Mouse (Mus musculus) right cerebral cortex, adult 18-20 months (tissue): ENCODE measurements around the gene Noc4l.

Experiments
- DNase-seq: peaks from one replicate; pipeline ENCODE4 v3.0.0; 2022; ENCODE audit warnings: mixed read lengths

The Noc4l gene

DNA sequence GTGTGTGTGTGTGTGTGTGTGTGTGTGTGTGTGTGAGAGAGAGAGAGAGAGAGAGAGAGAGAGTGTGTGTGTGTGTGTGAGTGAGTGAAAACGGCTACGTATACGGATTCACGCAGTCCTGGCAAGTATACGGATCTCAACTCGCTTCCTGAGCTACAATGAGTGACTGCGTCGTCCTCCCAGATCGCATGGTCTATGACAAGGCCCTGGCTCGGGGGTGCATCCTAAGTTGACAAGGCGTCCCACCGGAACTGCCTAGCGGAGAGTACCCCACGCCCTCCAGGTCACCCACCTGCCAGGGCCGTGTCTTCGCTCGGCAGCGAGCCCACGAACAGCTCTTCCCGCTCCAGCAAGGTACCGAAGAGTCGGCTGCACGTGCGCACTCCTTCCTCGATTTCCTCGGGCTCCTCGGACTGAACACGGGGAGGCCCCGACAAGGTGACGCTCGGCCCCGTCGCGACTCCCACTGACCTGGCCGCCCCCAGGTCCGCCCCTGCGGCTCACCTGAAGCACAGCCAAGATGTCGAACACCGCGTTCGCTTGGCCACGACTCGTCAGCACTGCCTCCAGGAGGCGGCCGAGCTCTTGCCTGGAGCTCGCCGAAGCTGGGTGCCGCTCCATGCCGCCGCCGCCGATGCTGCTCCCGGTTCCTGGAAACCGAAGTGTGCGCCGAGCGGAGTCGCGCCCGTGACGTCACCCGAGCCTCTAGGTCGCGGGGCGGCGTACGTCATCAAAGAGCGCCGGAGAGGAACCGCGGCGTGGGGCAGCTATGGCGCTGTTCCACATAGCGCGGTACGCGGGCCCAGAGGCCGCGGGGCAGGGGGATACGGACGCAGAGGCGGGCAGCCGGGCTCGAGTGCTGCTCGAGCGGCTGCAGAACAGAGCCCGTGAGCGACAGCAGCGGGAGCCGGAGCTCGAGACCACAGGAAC lies at the start of gene Noc4l, which contains the start of gene Ddx51:
Noc4l (minus strand) TSS at position 699 of the 930 bp plus-strand sequence.
Ddx51 (plus strand) TSS at position 733 of the 930 bp plus-strand sequence.
- peak; percentile 95 for DNase-seq

DNA sequence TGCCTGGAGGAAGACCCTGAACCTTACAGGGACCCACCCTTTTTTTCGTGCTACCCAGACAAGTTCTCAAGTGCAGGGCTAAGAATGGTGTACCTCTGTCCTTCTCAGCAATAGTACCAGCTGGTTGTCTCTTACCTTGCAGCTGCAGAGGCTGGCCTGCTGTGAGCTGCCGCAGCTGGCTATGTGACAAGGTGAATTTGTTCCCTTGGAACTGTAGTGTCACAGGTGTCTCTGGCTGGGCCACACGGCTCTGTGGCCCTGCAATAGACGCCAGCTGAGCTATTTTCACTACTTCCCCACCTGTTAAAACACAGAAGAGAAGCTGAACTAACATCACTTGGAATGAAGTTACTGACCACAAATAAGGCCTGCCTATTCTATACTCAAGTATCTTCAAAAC lies 45.4 kb upstream of the Noc4l start:
- DNase-seq: no peak

DNA sequence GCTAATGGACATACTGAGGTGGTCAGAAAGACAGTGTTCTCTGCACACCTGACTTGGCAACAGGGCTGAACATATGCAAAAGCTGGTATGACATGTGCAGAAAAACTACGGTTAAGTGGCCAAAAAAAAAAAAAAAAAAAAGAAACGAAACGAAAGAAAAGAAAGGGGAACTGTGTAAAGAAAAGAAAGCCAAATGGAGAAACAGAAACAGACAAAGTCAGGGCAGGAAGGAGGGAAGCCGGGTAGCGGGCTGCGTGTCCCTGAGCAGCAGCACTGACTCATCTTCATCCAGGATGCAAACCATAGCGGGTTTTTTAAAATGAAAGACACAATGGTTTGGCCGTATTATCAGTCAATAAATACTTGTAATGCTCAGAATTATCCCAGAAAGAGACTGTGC lies 28.8 kb upstream of the Noc4l start:
- no peak for DNase-seq

DNA sequence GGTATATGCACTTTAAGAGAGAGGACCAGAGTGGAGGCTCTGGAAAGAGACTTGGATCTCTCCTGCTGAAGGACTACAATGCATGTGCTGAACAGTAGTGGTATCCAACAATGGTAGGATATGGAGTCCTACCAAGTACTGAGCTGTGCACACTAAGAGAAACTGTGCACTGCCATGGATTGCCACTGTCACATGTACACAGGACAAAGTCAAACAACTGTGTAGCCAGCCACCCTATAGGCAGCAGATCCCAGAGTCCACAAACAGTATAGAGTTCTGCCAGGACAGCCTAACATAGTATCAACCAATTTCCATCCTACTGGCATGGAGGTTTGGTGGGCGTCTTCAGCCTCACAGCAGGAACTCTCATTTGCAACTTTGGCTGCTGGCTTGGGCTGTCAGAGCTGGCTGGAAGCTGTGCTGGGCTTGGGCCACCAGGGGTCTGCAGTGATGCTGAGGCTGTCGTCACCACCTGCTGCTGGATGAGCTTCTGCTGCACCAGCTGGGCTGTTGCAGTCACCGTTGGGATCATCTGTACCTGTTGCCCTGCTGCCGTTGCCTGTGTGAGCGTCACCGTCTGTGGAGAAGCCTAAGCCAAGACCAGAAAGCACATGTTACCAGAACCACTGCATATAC lies 12.4 kb upstream of the Noc4l start:
- no peak for DNase-seq

DNA sequence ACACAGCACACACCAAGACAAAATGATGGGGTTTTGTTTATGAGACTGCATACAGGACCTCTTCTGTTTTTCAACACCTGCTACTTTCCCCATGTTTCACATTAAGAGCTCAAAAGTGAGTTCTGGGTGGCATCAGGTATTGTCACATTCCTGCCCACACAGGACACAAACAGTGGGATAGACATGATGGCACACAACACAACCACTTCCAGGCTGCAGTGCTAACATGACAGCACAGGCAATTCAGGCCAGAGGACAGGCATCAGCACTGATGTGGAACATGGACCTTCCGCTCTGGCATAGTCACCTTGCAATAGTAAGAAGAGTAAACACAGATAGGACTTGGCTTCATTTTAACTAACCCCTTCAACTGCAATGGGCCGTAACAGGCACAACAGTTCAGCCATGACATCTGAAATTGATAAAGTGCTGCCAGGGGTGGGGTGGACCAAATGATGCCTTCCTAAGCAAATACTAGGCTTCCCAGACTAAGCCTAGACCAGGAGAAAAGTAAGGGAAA lies 11.6 kb upstream of the Noc4l start:
- no peak for DNase-seq

DNA sequence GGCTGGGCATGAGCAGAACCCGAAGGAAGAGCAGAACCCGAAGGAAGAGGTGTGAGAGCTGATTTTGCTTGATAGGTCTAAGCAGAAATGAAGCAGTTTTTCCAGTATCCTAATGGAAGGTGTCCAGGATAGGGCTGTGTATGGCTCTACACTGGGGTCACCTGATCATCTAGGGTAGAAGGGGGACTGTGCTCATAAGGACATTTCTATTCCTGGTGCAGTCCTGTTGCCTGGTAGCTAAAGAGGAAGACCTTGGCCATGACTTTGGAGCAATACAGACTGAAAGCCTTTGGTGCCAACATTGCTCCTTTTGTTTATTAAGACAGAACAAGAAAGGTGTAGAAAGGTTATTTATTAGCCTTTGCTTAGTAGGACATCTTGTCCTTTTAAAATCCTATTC lies 10.8 kb upstream of the Noc4l start:
- DNase-seq: no peak

DNA sequence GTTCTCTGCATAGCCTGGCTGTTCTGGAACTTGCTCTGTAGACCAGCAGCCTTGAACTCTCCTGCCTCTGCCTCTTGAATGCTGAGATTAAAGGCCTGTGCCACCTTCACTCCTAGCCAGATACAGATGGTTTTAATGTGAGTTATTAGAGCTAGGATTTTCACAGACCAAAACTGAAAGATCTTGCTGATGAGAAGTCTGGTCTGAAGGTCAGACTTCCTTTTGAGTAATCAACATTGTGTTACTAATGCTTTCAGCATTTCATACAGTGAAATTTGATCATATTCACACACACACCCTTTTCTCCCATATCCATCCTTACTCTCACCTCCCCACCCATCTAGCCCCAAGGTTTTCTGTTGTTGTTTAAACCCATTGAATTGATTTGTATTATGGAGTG lies 6.5 kb upstream of the Noc4l start:
- DNase-seq: no peak

DNA sequence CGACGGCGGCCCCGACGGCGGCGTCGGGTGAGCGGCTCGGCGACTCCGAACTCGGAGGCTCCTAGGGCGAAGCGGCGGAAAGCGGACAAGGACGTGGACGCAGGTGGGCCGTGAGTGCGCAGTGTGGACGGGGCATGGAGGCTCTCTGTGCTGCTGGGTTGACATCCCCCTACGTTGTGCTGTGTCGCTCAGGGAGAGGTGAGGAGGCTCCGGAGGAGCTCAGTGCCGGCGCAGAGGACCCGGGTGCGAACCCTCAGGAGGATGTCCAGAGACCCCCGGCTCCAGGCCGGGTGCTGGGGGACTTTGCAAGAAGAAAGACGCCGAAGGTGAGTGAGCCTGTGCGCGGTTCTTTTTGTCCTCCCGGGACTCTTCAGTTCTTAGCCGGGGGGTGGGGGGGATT lies 469 bp upstream of the Noc4l start:
- DNase-seq: no peak

DNA sequence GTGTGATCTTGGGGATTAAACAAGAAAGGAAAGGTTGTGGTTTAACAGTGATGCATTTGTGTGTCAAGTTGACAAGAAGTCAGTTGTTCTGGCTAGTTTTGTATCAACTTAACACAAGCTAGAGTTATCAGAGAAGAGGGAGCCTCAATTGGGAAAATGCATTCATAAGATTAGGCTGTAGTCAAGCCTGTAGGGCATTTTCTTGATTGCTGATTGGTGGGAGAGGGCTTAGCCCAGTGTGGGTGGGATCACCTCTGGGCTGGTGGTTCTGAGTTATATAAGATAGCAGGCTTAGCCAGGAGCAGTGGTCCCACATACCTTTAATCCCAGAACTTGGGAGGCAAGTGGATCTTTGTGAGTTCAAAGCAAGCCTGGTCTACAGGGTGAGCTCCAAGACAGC lies 6.8 kb downstream of the Noc4l start:
- DNase-seq: no peak

DNA sequence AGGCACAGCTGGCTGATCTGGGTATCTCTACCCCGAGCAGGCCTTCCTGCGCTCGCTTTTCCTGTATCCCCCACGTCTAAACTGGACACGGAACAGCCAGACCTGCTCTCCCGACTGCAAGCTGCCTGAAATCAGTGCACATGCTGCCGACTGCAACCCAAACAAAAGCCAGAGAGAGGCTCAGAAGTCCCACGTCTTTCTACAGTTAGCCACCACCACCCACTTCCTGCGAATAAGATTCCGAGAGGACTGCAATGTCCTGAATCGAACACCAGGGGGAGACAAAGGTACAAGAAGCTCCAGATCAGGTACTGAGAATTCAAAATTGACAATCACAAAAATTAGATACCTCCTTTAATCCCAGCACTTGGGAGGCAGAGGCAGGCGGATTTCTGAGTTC lies 13.8 kb downstream of the Noc4l start:
- peak; percentile 86 for DNase-seq

DNA sequence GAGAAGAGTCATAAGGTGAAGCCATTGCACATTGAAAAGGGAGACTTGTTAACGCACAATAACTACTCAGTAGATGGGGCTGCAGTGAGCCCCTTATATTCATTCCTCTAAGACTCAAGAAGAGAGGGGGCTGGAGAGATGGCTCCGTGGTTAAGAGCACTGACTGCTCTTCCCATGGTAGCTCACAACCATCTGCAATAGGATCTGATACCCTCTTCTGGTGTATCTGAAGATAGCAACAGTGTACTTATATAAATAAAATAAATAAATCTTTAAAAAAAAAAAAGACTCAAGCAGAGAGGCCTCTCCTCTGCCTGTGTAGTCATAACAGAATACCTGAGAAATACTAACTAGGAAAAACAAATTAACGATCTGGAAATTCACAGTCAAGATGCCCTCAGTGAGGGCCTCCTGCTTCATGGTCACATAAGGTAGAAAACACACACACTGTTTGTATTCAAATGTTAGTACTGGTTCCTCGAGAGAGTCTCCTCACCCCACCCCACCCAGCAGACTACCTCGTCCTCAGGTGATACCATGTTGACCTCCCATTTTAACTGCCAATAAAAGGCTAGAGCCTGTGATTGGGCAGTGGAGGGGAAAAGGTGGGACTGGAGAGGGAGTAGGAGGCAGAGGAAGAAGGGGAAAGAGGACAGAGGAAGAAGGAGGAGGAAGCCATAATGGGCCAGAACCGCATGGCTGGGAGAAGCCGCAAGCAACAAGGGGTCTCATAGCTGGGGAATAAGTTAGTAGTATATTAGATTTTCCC lies 14.7 kb downstream of the Noc4l start:
- no peak for DNase-seq

DNA sequence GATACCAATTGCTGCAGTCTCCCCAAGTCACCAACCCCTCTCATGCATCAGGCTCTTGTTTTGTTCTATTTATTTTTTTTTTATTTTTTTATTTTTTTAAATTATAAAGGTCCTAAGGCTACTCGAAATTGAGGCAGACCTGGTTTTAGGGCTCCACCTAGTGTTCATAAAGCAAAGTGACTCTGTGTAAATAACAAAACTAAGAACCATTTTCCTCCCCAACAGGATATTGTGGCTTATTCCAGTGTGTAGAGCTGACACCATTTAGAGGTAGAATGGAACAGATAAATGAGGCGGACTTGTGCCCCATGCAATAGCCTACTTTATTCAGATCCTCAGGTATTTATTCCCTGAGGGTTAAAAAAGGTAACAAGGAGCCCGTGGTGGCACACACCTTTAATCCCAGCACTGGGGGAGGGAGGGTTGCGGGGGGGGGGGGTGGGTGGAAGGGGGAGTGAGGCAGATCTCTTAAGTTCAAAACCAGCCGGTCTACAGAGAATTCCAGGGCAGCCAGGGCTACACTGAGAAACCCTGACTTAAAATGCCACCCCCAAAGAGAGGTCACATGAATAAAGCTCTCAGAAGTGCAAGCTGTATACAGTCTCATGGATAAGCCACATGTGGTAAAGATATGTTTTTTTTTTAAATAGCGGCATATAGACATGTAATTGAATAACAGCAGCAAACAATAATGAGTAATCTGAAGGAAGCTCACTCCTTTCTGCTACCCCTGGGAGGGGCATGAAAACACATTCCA lies 17.1 kb downstream of the Noc4l start:
- no peak for DNase-seq

DNA sequence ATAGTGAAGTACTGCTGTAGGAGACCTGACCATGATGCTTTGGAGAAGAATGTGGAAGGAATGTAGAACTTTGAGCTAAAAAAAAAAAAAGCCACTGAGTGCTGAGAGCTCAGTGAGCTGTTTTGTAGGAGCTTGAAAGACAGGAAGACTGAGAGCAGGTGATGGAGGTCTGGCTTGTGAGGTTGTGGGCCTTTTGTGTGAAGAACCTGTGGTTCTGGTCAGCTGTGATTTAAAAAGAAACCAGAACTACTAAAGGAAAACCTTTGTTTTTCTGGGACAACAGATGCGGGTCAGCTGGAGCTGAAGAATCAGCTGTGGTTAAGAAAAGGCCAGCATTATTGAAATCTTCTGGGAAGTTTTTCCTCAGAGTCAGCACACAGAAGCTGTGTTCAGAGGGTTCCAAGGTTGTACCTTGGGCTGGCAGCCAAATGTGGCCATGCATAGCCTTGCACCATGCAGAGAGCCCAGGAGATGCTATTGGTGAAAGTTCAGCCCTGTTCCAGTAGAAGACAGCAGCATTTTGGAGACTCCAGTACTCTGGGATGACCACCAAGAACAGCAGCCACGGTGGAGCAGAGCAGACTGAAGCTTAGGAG lies 23.6 kb downstream of the Noc4l start:
- DNase-seq: no peak

DNA sequence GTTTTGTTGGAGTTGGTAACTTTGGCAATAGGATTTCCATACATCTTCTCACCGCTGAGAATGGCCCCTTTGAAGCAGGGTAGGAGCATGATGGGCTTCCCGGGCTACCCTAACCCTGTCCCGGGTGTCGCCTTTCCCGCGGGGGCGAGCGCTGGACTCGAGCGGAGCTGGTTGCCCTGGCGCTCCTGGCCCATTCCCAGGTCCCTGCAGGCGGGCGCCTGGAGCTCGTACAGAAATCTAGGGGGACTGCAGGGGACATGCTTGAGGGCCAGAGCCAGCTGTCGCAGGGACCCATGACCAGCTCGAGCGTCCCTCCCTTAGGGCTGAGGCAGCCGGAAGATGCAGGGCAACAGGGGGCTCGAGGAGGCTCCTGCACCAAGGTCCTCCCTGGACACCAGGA lies 25.1 kb downstream of the Noc4l start:
- DNase-seq: no peak

DNA sequence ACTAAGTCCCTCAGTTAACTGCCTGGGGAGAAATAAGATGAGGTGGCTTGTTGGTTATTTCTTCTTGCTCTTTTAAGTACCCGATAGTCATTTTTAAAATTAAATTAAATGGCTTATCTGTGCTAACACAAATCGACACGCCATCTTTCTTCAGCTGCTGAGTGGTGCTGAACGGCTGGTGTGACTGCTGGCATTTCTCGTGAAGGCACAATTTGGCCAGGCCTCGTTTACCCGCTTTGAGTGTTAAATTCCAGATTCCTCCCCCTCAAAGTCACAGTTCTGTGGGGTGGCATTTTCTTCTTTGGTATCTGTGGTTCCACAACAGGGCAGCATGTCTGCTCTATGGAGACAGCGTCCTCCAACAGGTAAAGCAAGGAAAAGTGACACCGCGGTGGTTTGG lies 25.9 kb downstream of the Noc4l start:
- no peak for DNase-seq

DNA sequence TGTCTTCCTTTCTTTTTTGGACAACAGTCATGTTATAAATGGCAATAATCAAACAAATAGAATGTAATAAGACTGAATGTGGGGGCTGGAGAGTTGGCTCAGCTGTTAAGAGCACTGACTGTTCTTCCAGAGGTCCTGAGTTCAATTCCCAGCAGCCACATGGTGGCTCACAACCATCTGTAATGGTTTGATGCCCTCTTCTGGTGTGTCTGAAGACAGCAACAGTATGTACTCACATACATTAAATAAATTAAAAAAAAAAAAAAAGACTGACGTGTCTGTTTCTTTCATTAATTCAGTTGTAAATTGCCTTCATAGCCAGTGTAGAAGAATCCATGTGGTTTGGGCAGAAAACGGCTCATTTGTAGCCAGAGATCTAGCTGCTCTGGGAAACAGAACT lies 28.9 kb downstream of the Noc4l start:
- DNase-seq: no peak

DNA sequence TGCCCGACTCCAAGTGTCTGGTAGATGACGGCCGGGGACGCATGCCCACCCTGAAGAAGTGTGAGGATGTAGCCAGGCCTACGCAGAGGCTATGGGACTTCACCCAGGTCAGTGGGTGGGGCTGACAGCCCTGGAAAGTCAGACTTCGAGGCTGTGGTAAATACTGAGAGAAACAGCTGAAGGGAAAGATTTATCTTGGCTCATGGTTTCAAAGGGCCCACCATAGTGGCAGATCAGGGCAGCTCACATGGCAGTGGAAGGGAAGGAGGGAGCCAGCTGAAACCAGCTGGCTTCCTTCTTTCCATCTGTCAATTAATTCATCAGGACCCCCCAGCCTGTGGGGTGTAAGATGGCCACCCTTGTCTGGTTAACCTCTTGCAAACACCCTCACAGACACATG lies 34.0 kb downstream of the Noc4l start:
- DNase-seq: no peak

DNA sequence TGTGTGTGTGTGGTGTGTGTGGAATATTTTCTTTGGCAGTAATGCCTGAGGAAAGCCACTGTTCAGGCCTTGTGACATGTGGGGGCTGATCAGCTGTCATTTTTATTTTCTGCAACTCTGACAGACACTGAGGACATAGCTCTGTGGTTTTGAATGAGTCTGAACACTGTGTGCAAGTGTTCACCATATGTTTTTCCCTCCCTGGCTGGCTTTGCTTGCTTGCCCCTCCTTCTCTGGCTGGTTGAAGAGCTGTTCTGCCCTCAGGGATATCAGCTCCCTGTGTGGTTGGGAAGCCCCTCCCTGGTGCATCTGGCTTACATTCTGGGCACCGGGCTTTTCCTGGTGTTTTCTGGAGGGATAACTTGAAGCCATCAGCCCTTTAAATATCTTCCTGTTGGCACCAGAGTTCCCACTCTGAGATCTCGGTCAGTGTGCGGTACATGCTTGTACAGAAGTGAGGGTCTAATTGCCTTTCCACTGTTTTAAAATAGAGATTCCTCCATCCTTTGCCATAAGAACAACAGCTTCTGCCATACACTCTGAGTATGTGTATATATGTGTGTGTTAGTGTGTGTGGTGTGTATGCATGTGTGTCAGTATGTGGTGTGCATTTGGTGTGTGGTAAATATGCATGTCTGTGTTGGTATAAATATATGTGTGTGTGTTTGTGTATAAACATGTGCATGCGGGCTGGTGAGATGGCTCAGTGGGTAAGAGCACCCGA lies 41.6 kb downstream of the Noc4l start:
- no peak for DNase-seq

DNA sequence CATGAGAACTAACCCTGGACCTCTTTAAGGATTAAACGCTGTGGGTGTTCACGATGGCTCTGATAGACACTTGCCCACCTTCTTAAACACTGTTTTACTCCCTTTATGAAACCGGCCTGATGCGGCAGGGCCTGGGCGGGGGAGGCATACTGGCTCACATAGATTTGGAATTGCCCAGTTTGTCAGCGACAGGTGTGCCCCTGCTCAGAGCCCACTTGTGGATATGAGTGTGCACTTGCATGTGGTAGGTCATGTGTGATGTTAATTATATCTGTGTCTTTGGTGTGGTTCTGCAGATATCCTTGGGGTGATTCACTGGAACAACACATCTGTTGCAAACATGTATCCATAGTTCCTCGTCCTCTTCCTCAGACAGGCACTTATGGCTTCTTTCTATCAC lies 42.7 kb downstream of the Noc4l start:
- no peak for DNase-seq

DNA sequence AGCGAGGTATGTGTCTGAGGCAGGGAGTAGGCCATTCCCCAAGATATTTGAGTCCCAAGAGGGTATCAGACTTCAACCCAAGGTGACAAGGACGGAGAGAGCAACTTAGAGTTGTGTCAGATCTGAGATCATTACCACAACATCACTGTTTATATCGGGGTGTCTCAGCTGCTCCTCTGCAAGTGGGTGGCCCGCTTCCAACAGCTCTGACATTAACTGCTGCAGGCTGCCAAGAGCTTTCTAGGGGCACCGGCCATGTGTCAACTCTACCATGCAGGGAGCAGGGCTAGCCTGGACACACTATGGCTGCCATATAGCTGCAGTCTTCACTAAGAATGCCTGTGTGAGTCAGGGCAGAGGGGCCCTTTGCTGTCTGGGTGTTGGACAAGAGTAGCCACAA lies 43.3 kb downstream of the Noc4l start:
- no peak for DNase-seq

DNA sequence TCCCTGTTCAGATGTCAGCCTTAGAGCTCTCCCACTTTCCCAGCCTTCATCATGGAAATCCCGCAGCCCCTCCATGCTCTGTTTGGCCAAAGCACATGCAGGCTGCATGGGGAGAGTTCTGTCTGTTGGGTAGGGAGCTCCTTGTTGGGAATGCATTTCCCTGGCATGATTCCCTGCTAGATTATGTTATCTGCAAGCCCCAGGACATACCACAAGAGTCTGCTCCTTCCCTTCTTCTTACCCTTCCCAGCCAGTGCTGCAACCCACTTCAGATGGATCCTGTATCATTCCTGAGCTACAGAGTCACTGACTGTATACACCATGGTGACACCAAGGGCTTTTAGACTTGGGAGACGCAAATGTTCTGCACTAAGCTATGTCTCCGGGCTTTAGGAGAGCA lies 43.8 kb downstream of the Noc4l start:
- no peak for DNase-seq
